Mouse (Mus musculus) limb, embryonic 15.5 days (tissue): ENCODE measurements around the gene Pax3. TPM values are rescaled to one million over a fixed set of nuclear protein-coding genes. Genes with fewer than 3 reads are reported as not detected.
A peak's percentile ranks its signal among the peaks of the same experiment; 100 is the strongest.

Source experiments
- ATAC-seq: fragments of 200-750 bp; cut with Nextera tagmentation; 2 replicates; pipeline ENCODE4 v1.8.0; 2017; ENCODE audit warnings: low read depth, moderate TSS enrichment; ENCODE audit not compliant: insufficient number of reproducible peaks, low FRiP score, low TSS enrichment
- H3K27ac ChIP-seq: fragments of 300-500 bp; sonication (generic); 2 replicates; pipeline ENCODE4 v1.5.1; 2015; ENCODE audit warnings: moderate library complexity, mild to moderate bottlenecking, inconsistent platforms
- H3K27me3 ChIP-seq: fragments of 300-500 bp; sonication (generic); 2 replicates; pipeline ENCODE4 v1.6.1; 2015; ENCODE audit warnings: inconsistent platforms
- H3K36me3 ChIP-seq: fragments of 300-500 bp; sonication (generic); 2 replicates; pipeline ENCODE4 v1.6.1; 2015; ENCODE audit warnings: inconsistent platforms
- H3K4me1 ChIP-seq: fragments of 300-500 bp; sonication (generic); 2 replicates; pipeline ENCODE4 v1.6.1; 2015; ENCODE audit warnings: inconsistent platforms
- H3K4me2 ChIP-seq: fragments of 300-500 bp; sonication (generic); 2 replicates; pipeline ENCODE4 v1.6.1; 2015; ENCODE audit warnings: mild to moderate bottlenecking, inconsistent platforms
- H3K4me3 ChIP-seq: fragments of 300-500 bp; sonication (generic); 2 replicates; pipeline ENCODE4 v1.5.1; 2015; ENCODE audit warnings: mild to moderate bottlenecking, inconsistent platforms
- H3K9ac ChIP-seq: fragments of 300-500 bp; sonication (generic); 2 replicates; pipeline ENCODE4 v1.6.1; 2015; ENCODE audit warnings: inconsistent platforms
- H3K9me3 ChIP-seq: fragments of 300-500 bp; sonication (generic); 2 replicates; pipeline ENCODE4 v1.6.1; 2016; ENCODE audit warnings: inconsistent platforms
- WGBS: fragments of 180-500 bp; shearing (Covaris S2); methylation state at CpG from one replicate; pipeline ENCODE4 v1.1.7; 2015; 5-methylcytosine and 5-hydroxymethylcytosine counted together
- polyA plus RNA-seq: library from polyadenylated mRNA; unstranded; fragments of >200 nt; fragmentation: Nextera tagmentation; extraction: Ambion mirVana; gene quantifications from 2 replicates; pipeline ENCODE4 v1.2.1, GENCODE M21; 2015

Pax3 gene
- polyA plus RNA-seq, 1 experiment from 2014 or later: 0.60 TPM

- Histone ChIP-seq H3K4me1 (peaks cover 8% of the 10 kb centered on the region), H3K4me2 (peak overlapping the region; percentile 56), H3K4me3 (peak overlapping the region; percentile 38), H3K9ac (no peak overlapping the region), H3K9me3 (no peaks in the 10 kb centered on the region), H3K27ac (no peak overlapping the region), H3K27me3 (peaks cover 83% of the 10 kb centered on the region), H3K36me3 (no peaks in the 10 kb centered on the region)
- ATAC-seq: no peak
- under 1% methylated on average over 16 of the region's 16 CpGs for whole genome bisulfite sequencing
These were observed 7.9 kb downstream of the Pax3 start for GRCm38 (mm10) chr1:78189016-78189415.

- H3K27ac ChIP-seq: no peak overlapping the region
- H3K4me1 ChIP-seq: peaks cover 8% of the 10 kb centered on the region
These were observed 8.6 kb downstream of the Pax3 start for GRCm38 (mm10) chr1:78188299-78188698.

GRCm38 (mm10) chr1:78187788-78188173 is 9.2 kb downstream of the Pax3 start:
- peaks cover 75% of the 10 kb centered on the region for H3K27me3 ChIP-seq

More at GRCm38 (mm10) chr1:78188299-78188698, 8.6 kb downstream of the Pax3 start:
- peaks cover 77% of the 10 kb centered on the region for H3K27me3 ChIP-seq
- no peaks in the 10 kb centered on the region for H3K9me3 ChIP-seq
- no peaks in the 10 kb centered on the region for H3K36me3 ChIP-seq
- H3K4me3 ChIP-seq: no peak overlapping the region
- no peak for ATAC-seq
- WGBS: 6% methylated on average over 2 of the region's 2 CpGs
- no peak overlapping the region for H3K4me2 ChIP-seq
- H3K9ac ChIP-seq: no peak overlapping the region

GRCm38 (mm10) chr1:78187122-78187787 is 9.7 kb downstream of the Pax3 start:
- Histone ChIP-seq H3K9ac (no peak overlapping the region), H3K4me1 (peaks cover 8% of the 10 kb centered on the region), H3K27me3 (peaks cover 70% of the 10 kb centered on the region), H3K36me3 (no peaks in the 10 kb centered on the region), H3K4me3 (no peak overlapping the region), H3K9me3 (no peaks in the 10 kb centered on the region), H3K4me2 (no peak overlapping the region), H3K27ac (no peak overlapping the region)
- ATAC-seq: no peak
- WGBS: 8% methylated on average over 8 of the region's 8 CpGs

More at GRCm38 (mm10) chr1:78187788-78188173, 9.2 kb downstream of the Pax3 start:
- H3K4me3 ChIP-seq: no peak overlapping the region
- no peak for ATAC-seq
- 5% methylated on average over 6 of the region's 6 CpGs for WGBS
- peaks cover 8% of the 10 kb centered on the region for H3K4me1 ChIP-seq
- H3K9me3 ChIP-seq: no peaks in the 10 kb centered on the region
- no peak overlapping the region for H3K9ac ChIP-seq
- H3K27ac ChIP-seq: no peak overlapping the region
- H3K36me3 ChIP-seq: no peaks in the 10 kb centered on the region
- no peak overlapping the region for H3K4me2 ChIP-seq

- Histone ChIP-seq H3K4me2 (no peak overlapping the region), H3K9me3 (no peaks in the 10 kb centered on the region), H3K9ac (no peak overlapping the region), H3K27ac (no peak overlapping the region), H3K4me1 (0 out of 2 replicates have a peak, but pooled peaks cover 2% of the 10 kb centered on the region), H3K27me3 (peaks cover 58% of the 10 kb centered on the region), H3K4me3 (no peak overlapping the region), H3K36me3 (no peaks in the 10 kb centered on the region)
- 56% methylated on average over 5 of the region's 5 CpGs for WGBS
- no peak for ATAC-seq
These were observed 14.0 kb downstream of the Pax3 start for GRCm38 (mm10) chr1:78182954-78183353.

- no peak overlapping the region for H3K4me2 ChIP-seq
- H3K36me3 ChIP-seq: no peaks in the 10 kb centered on the region
- no peak overlapping the region for H3K9ac ChIP-seq
- ATAC-seq: no peak
- peaks cover 50% of the 10 kb centered on the region for H3K27me3 ChIP-seq
- H3K4me1 ChIP-seq: 0 out of 2 replicates have a peak, but pooled peaks cover 2% of the 10 kb centered on the region
- 17% methylated on average over 9 of the region's 9 CpGs for WGBS
- no peaks in the 10 kb centered on the region for H3K9me3 ChIP-seq
- no peak overlapping the region for H3K27ac ChIP-seq
- no peak overlapping the region for H3K4me3 ChIP-seq
These were observed 15.1 kb downstream of the Pax3 start for GRCm38 (mm10) chr1:78181882-78182281.

- H3K27ac ChIP-seq: no peak overlapping the region
- 0 out of 2 replicates have a peak, but pooled peaks cover 3% of the 10 kb centered on the region for H3K4me1 ChIP-seq
- no peak for ATAC-seq
- H3K36me3 ChIP-seq: no peaks in the 10 kb centered on the region
- H3K9me3 ChIP-seq: no peaks in the 10 kb centered on the region
- no peak overlapping the region for H3K9ac ChIP-seq
- peaks cover 49% of the 10 kb centered on the region for H3K27me3 ChIP-seq
- H3K4me2 ChIP-seq: no peak overlapping the region
- 58% methylated on average over 6 of the region's 6 CpGs for WGBS
- no peak overlapping the region for H3K4me3 ChIP-seq
These were observed 24.6 kb downstream of the Pax3 start for GRCm38 (mm10) chr1:78172334-78172733.

- H3K27me3 ChIP-seq: peaks cover 44% of the 10 kb centered on the region
- no peak for ATAC-seq
- no peak overlapping the region for H3K9ac ChIP-seq
- no peak overlapping the region for H3K4me3 ChIP-seq
- 0 out of 2 replicates have a peak, but pooled peaks cover 3% of the 10 kb centered on the region for H3K4me1 ChIP-seq
- H3K36me3 ChIP-seq: no peaks in the 10 kb centered on the region
- H3K4me2 ChIP-seq: no peak overlapping the region
- H3K27ac ChIP-seq: no peak overlapping the region
- H3K9me3 ChIP-seq: no peaks in the 10 kb centered on the region
- WGBS: 36% methylated on average over 1 of the region's 1 CpGs
These were observed 25.3 kb downstream of the Pax3 start for GRCm38 (mm10) chr1:78171671-78172070.

- WGBS: 52% methylated on average over 9 of the region's 9 CpGs
- H3K36me3 ChIP-seq: no peaks in the 10 kb centered on the region
- H3K4me1 ChIP-seq: 0 out of 2 replicates have a peak, but pooled peaks cover 3% of the 10 kb centered on the region
- H3K9me3 ChIP-seq: no peaks in the 10 kb centered on the region
- H3K9ac ChIP-seq: no peak overlapping the region
- H3K27ac ChIP-seq: no peak overlapping the region
- no peak overlapping the region for H3K4me2 ChIP-seq
- no peak overlapping the region for H3K4me3 ChIP-seq
- no peak for ATAC-seq
- H3K27me3 ChIP-seq: peaks cover 37% of the 10 kb centered on the region
These were observed 26.2 kb downstream of the Pax3 start for GRCm38 (mm10) chr1:78170771-78171170.

GRCm38 (mm10) chr1:78168796-78169195 is 28.1 kb downstream of the Pax3 start:
- WGBS: 73% methylated on average over 3 of the region's 3 CpGs
- no peak for ATAC-seq

GRCm38 (mm10) chr1:78167577-78168286 is 29.2 kb downstream of the Pax3 start:
- 0 out of 2 replicates have a peak, but pooled peaks cover 3% of the 10 kb centered on the region for H3K4me1 ChIP-seq
- WGBS: 48% methylated on average over 18 of the region's 18 CpGs

More at GRCm38 (mm10) chr1:78168796-78169195, 28.1 kb downstream of the Pax3 start:
- Histone ChIP-seq H3K36me3 (no peaks in the 10 kb centered on the region), H3K27ac (no peak overlapping the region), H3K4me3 (no peak overlapping the region), H3K4me1 (0 out of 2 replicates have a peak, but pooled peaks cover 3% of the 10 kb centered on the region), H3K9me3 (no peaks in the 10 kb centered on the region), H3K27me3 (peaks cover 36% of the 10 kb centered on the region), H3K9ac (no peak overlapping the region), H3K4me2 (no peak overlapping the region)

GRCm38 (mm10) chr1:78161745-78162144 is 35.2 kb downstream of the Pax3 start:
- 73% methylated on average over 5 of the region's 5 CpGs for WGBS
- Histone ChIP-seq H3K27me3 (0 out of 2 replicates have a peak, but pooled peaks cover 5% of the 10 kb centered on the region), H3K27ac (no peak overlapping the region), H3K9me3 (no peaks in the 10 kb centered on the region), H3K4me2 (no peak overlapping the region), H3K9ac (no peak overlapping the region), H3K36me3 (no peaks in the 10 kb centered on the region), H3K4me1 (peaks cover 3% of the 10 kb centered on the region; the same call in 1 of the 2 replicates), H3K4me3 (no peak overlapping the region)
- no peak for ATAC-seq

More at GRCm38 (mm10) chr1:78167577-78168286, 29.2 kb downstream of the Pax3 start:
- Histone ChIP-seq H3K27ac (no peak overlapping the region), H3K27me3 (peaks cover 34% of the 10 kb centered on the region), H3K36me3 (no peaks in the 10 kb centered on the region), H3K9ac (no peak overlapping the region), H3K4me3 (no peak overlapping the region), H3K9me3 (no peaks in the 10 kb centered on the region), H3K4me2 (no peak overlapping the region)
- ATAC-seq: no peak
